Mouse (Mus musculus): ENCODE data around the gene Gm9508. TPM values are rescaled to one million over a fixed set of nuclear protein-coding genes. Genes with fewer than 3 reads are reported as not detected.

Gene Gm9508
- total and polyA plus RNA-seq, 3 experiments = not detected

DNA sequence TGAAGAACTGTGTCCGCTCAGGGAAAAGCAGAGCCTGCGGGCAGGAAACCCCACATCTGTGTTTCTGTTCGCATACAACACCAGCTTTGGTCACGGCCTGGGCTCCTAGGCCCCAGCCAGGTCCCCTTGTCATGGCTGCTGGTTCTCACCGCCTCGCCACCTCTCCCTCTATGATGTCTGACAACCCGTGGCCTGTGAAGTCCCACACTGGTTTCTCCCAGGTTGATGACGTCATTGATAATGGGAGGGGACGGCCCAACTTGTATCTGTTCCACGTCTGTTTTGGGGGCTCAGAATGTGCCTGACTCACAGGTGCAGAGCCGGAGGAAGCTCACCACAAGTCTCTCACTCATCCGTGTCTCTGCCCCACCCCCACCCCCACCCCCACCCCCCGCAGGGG lies 23.3 kb downstream of the Gm9508 start:
- TF ChIP-seq NRF1 (IDR thresholded peaks at IDR 0.05; ENCODE audit: low read depth, low read length) (no peak), HCFC1 (IDR thresholded peaks at IDR 0.05; ENCODE audit: low read depth, low read length) (no peak), POLR2A (IDR thresholded peaks at IDR 0.05; ENCODE audit: low read depth, low read length) (no peak), MYC (IDR thresholded peaks at IDR 0.05; ENCODE audit: low read depth, low read length) (peak; percentile 39; the same call in 1 of the 2 replicates), ETS1 (conservative IDR thresholded peaks at IDR 0.05; ENCODE audit: low read depth, low read length) (peak; percentile 85), TCF12 (IDR thresholded peaks at IDR 0.05; ENCODE audit: low read depth, low read length) (peak; percentile 83), JUND (conservative IDR thresholded peaks at IDR 0.05; ENCODE audit: low read depth, low read length) (peak; percentile 74), CHD2 (IDR thresholded peaks at IDR 0.05; ENCODE audit: low read length) (peak; percentile 55; the same call in 1 of the 2 replicates), ZC3H11A (IDR thresholded peaks at IDR 0.05; ENCODE audit: low read depth, low read length) (no peak), USF1 (IDR thresholded peaks at IDR 0.05; ENCODE audit: low read depth, low read length) (no peak), E2F4 (IDR thresholded peaks at IDR 0.05; ENCODE audit: insufficient replicate concordance, low read depth, low read length) (no peak), POLR2AphosphoS2 (IDR thresholded peaks at IDR 0.05; ENCODE audit: low read depth, low read length) (no peak), IRF4 (IDR thresholded peaks at IDR 0.05; ENCODE audit: low read depth, low read length) (peak; percentile 85), BHLHE40 (IDR thresholded peaks at IDR 0.05; ENCODE audit: low read depth, low read length) (peak; percentile 67), SMC3 (IDR thresholded peaks at IDR 0.05; ENCODE audit: low read depth, low read length) (no peak), PAX5 (IDR thresholded peaks at IDR 0.05; ENCODE audit: low read length) (no peak), EP300 (IDR thresholded peaks at IDR 0.05; ENCODE audit: low read length) (0 out of 2 replicates have a peak, but pooled peaks have one; percentile 47), MAZ (IDR thresholded peaks at IDR 0.05; ENCODE audit: low read depth, low read length) (peak; percentile 70; the same call in 1 of the 2 replicates), ZKSCAN1 (IDR thresholded peaks at IDR 0.05; ENCODE audit: borderline replicate concordance, low read depth, low read length) (no peak), RAD21 (IDR thresholded peaks at IDR 0.05; ENCODE audit: low read depth, low read length) (no peak), JUN (IDR thresholded peaks at IDR 0.05; ENCODE audit: insufficient read depth, low read depth, low read length) (peak; percentile 56), MAX (IDR thresholded peaks at IDR 0.05; ENCODE audit: low read length) (peak; percentile 51; the same call in 1 of the 2 replicates)
- H3K9ac ChIP-seq (ENCODE audit: insufficient read depth, low read depth) = no peak overlapping the region

DNA sequence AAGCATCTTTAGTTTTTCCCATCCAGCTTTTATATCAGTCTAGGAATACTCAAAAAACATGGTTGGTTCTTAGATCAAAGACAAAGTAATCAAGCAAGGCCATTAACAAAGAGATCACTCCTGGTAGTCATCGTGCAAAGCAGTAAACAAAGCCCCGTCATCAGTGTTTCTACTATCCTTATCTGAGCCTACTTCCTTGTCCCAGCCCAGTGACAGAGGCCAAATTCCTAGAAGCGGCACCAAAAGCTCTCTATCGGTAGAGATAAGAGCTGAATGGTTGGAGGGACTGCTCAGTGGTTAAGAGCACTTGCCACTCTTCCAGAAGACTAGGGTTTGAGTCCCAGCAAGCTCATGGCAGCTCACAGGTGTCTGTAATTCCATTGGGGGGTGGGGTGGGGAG lies 25.5 kb downstream of the Gm9508 start:
- no peak for DNase-seq (ENCODE audit: extremely low read depth)
- no peak overlapping the region for H3K27ac ChIP-seq (ENCODE audit: insufficient read depth, low read depth)
- H3K9ac ChIP-seq (ENCODE audit: insufficient read depth, low read depth) = no peak overlapping the region
- no peaks in the 10 kb centered on the region for H3K36me3 ChIP-seq (replicated peaks in 1 of 2; ENCODE audit: control insufficient read depth in 1 of 2, insufficient read depth in 1 of 2, low read length in 1 of 2)
- no peak overlapping the region for H3K4me2 ChIP-seq (ENCODE audit: insufficient read depth, low read depth, poor library complexity, severe bottlenecking)
- H3K4me1 ChIP-seq (ENCODE audit: control insufficient read depth in 1 of 2, insufficient read depth in 2 of 2) = peaks cover 33 to 83% of the 10 kb centered on the region in 2 experiments
- peaks cover 3% of the 10 kb centered on the region for H3K9me3 ChIP-seq (replicated peaks; ENCODE audit: low read length)
- dilution Hi-C loops (cut with MboI; ENCODE audit: extremely low pct_ligation_motif_present, extremely low pct_unique_long_range_greater_than_20kb, low sequenced_read_pairs) = no loop called here
- H3K4me3 ChIP-seq (replicated peaks in 1 of 3; ENCODE audit: low read depth in 2 of 3, low read length in 2 of 3, poor library complexity in 1 of 3) = no peak overlapping the region
- in situ Hi-C loops (cut with MboI; ENCODE audit: low pct_ligation_motif_present, low pct_unique_long_range_greater_than_20kb, low sequenced_read_pairs) = no loop called here
- H3K79me2 ChIP-seq (replicated peaks; ENCODE audit: control insufficient read depth, extremely low read depth, insufficient read depth, poor library complexity, severe bottlenecking) = no peaks in the 10 kb centered on the region
- H3K27me3 ChIP-seq (replicated peaks) = peaks cover 13% of the 10 kb centered on the region
- TF ChIP-seq MAFK (IDR thresholded peaks at IDR 0.05; ENCODE audit: insufficient replicate concordance, low read length) (no peak), CHD2 (IDR thresholded peaks at IDR 0.05; ENCODE audit: low read length) (no peak), UBTF (IDR thresholded peaks at IDR 0.05; ENCODE audit: low read depth, low read length) (no peak)

More for the DNA sequence above, 23.3 kb downstream of the Gm9508 start:
- Histone ChIP-seq H3K79me2 (replicated peaks; ENCODE audit: control insufficient read depth, extremely low read depth, insufficient read depth, poor library complexity, severe bottlenecking) (no peaks in the 10 kb centered on the region), H3K9me3 (replicated peaks; ENCODE audit: low read length) (peaks cover 3% of the 10 kb centered on the region), H3K27ac (ENCODE audit: insufficient read depth, low read depth) (peak overlapping the region; percentile 20; the same call in 1 of the 2 replicates), H3K36me3 (replicated peaks in 1 of 2; ENCODE audit: control insufficient read depth in 1 of 2, insufficient read depth in 1 of 2, low read length in 1 of 2) (no peaks in the 10 kb centered on the region), H3K27me3 (replicated peaks) (peaks cover 32% of the 10 kb centered on the region), H3K4me3 (replicated peaks in 1 of 3; ENCODE audit: low read depth in 2 of 3, low read length in 2 of 3, poor library complexity in 1 of 3) (peak overlapping the region in 1 of 3 experiments; percentile 12), H3K4me1 (ENCODE audit: control insufficient read depth in 1 of 2, insufficient read depth in 2 of 2) (peaks cover 35 to 80% of the 10 kb centered on the region in 2 experiments), H3K4me2 (ENCODE audit: insufficient read depth, low read depth, poor library complexity, severe bottlenecking) (peak overlapping the region; percentile 54)
- peak; percentile 85 for DNase-seq (ENCODE audit: extremely low read depth)
- dilution Hi-C loops (cut with MboI; ENCODE audit: extremely low pct_ligation_motif_present, extremely low pct_unique_long_range_greater_than_20kb, low sequenced_read_pairs) = no loop called here
- in situ Hi-C loops (cut with MboI; ENCODE audit: low pct_ligation_motif_present, low pct_unique_long_range_greater_than_20kb, low sequenced_read_pairs) = no loop called here
